12 mouse cellular contexts compared by ENCODE assay signal in the genomic region with DNA sequence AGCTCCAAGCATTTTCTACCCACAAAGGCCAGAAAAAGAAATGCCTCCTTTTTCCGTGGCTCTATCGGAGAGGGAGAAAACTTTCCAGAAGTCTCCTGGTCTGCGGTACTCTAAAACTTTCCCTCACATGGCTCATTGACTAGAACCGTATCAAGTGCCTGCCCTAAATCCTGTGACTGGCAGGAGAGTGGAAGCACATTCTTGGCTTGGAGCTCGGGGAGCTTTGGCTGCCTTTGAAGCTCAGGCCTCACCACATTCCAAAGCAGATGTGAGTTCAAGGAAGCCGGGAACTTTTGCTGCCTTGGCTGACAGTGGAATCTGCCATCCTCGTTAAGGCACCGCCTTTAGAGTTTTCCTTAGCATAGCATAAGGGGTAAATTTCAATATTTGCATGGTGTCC.
A peak's percentile ranks its signal among the peaks of the same experiment; 100 is the strongest.
DNase-seq lines count a peak whose midpoint lies in the region; TF ChIP-seq lines count a peak whose summit lies in the region.
"Had no signal": no experiment of that assay in that cellular context is flagged by ENCODE, and none has a peak within 500 bp of the region (broad histone marks: within the 10 kb centered on the region; RNA-seq: fewer than 3 reads in every experiment).

No protein-coding gene starts in this region.

- H3K4me3 ChIP-seq in cerebellum, adult 2 months (replicated peaks; ENCODE audit: insufficient read depth, low read depth, low read length), result no peak overlapping the region
- H3K4me3 ChIP-seq: embryonic facial prominence, embryonic 12.5 days; limb, embryonic 12.5 days; midbrain, embryonic 12.5 days had no signal

- intact Hi-C loops in heart, postnatal 10 days (cut with DNase I), result no loop called here

- WGBS in cerebellum, adult 2 months, result 49% methylated on average over 8 of the region's 8 CpGs

- no peaks in the 10 kb centered on the region for H3K4me1 ChIP-seq in cerebellum, adult 2 months (ENCODE audit: control insufficient read depth, insufficient read depth, low read length)

- no peak for TF ChIP-seq CTCF in cerebellum, adult 2 months (IDR thresholded peaks at IDR 0.05; ENCODE audit: borderline replicate concordance, insufficient read depth, low read depth, low read length)

- DNase-seq in 3T3-L1 (ENCODE audit: low read depth, low spot score) (peak; percentile 10), ZHBTc4 (ENCODE audit: low read depth, low spot score) (peak; percentile 44)
- peak; percentile 66 for DNase-seq in gastrocnemius, adult 18-20 months (ENCODE audit: low spot score)
- DNase-seq in heart, postnatal 10 days, result peak; percentile 63 to 67
- DNase-seq in cerebellum, adult 2 months, result no peak
- DNase-seq in frontal cortex, postnatal 25 days (ENCODE audit: low spot score in 2 of 2), result no peak
- no peak for DNase-seq in cerebellum, postnatal 25 days
- no peak for DNase-seq in right cerebral cortex, postnatal 4 days
- DNase-seq: kidney, adult 11 months had no signal

- H3K27ac ChIP-seq in cerebellum, adult 2 months (ENCODE audit: insufficient read depth, low read length), result no peak overlapping the region
- H3K27ac ChIP-seq: embryonic facial prominence, embryonic 12.5 days; limb, embryonic 12.5 days; midbrain, embryonic 12.5 days had no signal

- H3K27me3 ChIP-seq in cerebellum, adult 2 months (ENCODE audit: control insufficient read depth, insufficient read depth, low read length), result no peaks in the 10 kb centered on the region; the same call in 1 of the 2 replicates
- H3K27me3 ChIP-seq: embryonic facial prominence, embryonic 12.5 days; midbrain, embryonic 12.5 days had no signal

- TF ChIP-seq POLR2A in cerebellum, adult 2 months (IDR thresholded peaks at IDR 0.05; ENCODE audit: borderline replicate concordance, insufficient read depth, low read length), result no peak

Comparison
In these comparisons a context has a peak if more than half of its experiments do, and no peak if none do; other contexts are left out.
1. DNase-seq: peak in 3T3-L1 (single experiment), ZHBTc4 (single experiment), gastrocnemius, adult 18-20 months (single experiment) and heart, postnatal 10 days (2 of 2); none in cerebellum, adult 2 months (0 of 2), frontal cortex, postnatal 25 days (0 of 2), cerebellum, postnatal 25 days (0 of 2) and right cerebral cortex, postnatal 4 days (single experiment).